Mouse (Mus musculus) lung, adult 18-20 months (tissue): ENCODE measurements around the gene Csdc2.

Experiments
- DNase-seq, 2 experiments: peaks; one replicate each; pipeline ENCODE4 v3.0.0; 2022; ENCODE audit warnings: mixed read lengths in 2 of 2

Csdc2 gene

DNA sequence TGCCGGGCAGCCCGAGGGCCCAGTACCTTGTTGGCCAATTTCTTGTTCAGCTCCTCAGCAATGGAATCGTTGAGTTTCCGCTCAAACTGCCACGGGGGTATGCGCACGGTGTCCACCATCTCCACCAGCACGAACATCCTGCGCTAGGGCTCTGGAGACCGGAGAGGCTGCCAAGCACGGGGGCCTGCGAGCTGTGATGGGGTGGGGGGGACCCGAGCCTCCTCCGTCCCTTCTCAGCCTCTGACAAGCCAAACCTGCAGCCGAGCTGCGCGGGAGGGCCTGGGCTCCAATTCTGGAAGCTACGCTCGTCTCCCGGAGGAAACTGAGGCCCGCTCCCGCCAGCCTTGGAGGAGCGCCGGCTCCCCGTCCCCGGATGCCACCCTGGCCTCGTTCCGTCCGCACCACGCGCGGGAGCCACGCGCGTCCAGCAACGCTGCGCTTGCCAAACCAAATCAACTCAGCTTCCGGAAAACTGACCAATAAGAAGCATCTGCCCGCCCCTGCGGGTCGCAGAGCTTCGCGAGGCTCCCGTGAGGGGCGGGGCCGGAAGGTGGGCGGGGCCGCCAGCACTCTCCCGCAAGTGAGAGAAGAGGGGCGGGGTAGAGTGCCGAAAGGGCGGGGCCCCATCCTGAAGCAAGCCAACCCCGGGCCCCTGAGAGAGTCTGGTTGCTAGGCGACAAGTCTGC is 10.7 kb upstream of the Csdc2 start, which contains the start of gene Polr3h:
Gene Polr3h, minus strand, starts transcription at position 481 of the 686 bp plus-strand sequence.
- DNase-seq, result peak; percentile 94 to 97

GRCm38 (mm10) chr15:81926446-81926822 is 10.1 kb upstream of the Csdc2 start:
- no peak for DNase-seq

GRCm38 (mm10) chr15:81927741-81928140 is 8.8 kb upstream of the Csdc2 start:
- DNase-seq, result no peak

DNA sequence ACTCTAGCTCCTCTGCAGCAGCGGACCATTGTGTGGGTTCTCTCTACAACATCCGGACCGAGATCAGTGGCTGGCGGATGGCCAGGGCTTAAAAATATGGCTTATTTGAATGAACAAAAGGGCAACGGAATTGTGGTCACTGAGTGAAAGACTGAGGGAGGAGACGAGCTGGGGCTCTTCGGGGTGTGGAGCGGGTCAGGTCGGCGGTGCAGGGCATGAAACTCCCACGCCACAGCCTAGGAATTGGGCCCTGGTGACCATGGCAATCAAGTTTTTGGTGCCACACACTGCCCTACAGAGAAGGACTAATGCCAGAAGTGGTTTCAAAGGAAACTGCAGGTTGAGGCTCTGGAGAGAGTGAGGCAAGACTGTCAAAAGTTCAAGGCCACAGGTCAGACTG is 8.3 kb upstream of the Csdc2 start:
- DNase-seq, result peak; percentile 33 to 36

- no peak for DNase-seq
Observed at GRCm38 (mm10) chr15:81932951-81933470, 3.5 kb upstream of the Csdc2 start.

DNA sequence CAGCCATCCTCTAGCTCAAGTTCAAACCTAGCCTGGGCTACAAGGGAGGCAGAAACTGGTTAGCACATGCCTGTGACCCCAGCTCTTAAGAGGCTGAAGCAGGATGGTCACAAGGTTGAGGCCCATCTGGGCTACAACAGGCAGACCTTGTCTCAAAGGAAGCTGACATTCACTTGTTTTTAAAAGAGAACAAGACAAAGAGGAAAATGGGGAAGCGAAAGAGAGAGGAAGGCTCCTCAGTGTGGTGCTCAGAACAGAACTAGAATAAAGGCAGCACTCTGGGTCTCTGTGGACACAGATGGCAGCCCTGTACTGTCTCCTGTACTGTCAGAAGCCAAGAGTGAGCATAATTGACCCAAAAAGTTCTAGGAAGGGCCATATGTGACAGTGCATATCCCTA is 2.6 kb upstream of the Csdc2 start:
- no peak for DNase-seq

DNA sequence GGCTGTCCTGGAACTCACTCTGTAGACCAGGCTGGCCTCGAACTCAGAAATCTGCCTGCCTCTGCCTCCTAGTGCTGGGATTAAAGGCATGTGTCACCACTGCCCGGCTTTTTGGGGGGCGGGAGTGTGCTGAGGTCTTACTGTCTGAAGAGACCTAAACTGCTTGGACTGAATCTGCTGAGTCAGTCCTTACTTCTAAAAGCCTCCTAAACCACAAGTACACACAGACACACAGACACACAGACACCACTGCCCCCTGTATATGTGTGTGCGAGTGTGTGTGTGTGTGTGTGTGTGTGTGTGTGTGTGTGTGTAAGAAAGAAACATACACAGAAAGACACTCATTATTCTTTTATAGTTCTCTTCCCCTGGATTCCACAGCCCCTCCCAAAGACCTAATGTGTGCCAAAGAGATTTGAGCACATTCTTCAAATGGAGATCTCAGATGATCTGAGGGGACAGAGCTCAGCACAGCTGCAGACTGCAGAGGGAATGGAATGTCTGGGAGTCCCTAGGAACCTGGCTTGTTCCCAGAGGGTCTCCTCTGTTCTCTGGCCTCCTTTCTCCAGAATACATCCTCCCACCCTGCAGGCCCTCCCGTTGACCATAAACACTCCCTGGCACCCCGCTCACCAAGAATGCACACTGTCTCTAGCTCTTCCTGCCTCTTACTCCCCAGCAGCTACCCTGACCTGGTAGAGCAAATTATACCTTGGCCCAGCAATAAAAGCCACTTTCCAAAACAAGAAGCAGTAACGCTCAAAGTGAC is 506 bp upstream of the Csdc2 start:
- DNase-seq, result no peak

DNA sequence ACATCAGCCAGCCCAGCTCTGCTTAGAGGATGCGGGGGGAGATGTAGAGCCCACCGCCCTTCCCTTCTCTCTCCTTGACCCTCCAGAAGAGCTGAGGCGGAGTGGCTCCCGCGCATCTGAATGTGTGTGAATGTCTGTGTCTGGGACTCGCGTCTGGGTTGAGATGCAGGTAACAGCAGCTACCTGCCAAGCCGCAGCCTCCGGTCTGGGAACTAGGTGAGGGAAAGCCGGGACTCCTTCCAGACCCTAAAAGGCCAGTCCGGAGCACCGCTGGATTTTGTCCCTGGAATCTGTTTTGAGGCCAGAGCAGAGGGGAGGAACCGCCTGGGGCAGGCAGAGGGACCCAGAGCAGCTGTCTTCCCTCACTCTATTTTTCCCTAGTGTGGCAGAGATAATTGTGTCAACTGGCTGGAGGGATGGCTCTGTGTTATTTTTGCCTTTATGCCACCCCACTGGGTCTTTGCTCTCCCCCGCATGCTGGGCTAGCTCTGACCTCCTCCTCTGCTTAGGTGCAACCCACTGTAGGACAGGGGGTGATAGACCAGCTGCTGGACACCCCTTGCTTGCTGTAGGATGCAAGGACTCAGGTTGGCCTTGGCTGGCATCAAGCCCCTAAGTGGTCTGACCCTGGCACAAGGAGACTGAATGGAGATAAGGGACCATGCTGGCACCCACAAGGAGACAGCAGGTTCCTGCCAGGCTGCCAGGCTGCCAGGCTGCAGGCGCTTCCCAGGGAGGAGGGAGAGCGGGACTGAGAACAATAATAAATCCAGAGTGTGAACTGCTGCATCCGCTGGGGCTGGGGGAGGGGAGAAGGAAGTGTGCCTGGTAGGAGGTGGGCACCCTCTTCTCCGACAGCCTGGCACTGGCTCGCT is 776 bp downstream of the Csdc2 start:
- DNase-seq, result no peak

- peak in 1 of 2 experiments; percentile 27 for DNase-seq
Observed at GRCm38 (mm10) chr15:81938246-81938645, 1.7 kb downstream of the Csdc2 start.

DNA sequence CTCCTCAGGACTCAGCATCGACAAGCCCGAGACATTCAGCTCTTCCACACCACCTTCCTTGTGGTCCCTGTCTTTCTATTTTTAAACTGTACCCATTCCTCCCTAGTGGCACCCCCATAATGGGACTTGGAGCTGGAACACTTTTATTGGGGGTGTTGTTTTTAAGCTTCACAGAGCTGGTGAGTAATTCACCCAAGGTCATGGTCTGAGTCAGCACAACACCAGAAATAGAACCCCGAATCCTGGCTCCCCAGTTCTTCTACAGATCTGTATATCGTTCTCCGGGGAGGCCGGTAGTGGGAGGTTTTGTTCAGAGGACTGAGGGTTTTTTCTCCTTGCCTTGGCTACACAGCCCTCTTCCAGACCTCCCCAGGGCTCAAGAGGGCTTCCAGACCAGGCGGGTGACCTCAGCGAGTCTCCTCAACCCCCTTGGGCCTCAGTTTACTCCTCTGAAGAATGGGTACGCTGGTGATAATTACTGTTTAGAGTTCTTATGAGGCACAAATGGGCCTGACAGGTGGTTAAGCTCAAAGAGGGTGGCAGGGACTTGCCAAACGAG is 2.7 kb downstream of the Csdc2 start:
- no peak for DNase-seq

- DNase-seq, result no peak
Observed at GRCm38 (mm10) chr15:81939774-81940173, 3.2 kb downstream of the Csdc2 start.

GRCm38 (mm10) chr15:81940219-81940618 is 3.7 kb downstream of the Csdc2 start:
- DNase-seq, result no peak

DNA sequence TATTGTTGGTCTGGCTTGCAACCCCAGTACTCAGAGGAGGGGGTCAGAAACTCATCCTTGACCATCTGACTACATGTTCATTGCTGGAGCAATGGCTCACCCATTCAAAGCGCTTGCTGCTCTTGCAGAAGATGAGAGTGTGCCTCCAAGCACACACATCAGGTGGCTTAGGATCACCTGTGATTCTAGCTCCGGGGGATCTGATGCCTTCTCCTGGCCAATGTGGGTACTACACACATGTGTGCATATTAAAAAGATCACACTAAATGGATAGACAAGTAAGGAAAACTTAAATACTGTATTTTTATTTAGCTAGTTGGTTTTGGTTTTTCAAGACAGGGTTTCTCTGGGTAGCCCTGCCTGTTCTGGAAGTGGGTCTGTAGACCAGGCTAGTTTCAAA is 4.5 kb downstream of the Csdc2 start:
- no peak for DNase-seq

DNA sequence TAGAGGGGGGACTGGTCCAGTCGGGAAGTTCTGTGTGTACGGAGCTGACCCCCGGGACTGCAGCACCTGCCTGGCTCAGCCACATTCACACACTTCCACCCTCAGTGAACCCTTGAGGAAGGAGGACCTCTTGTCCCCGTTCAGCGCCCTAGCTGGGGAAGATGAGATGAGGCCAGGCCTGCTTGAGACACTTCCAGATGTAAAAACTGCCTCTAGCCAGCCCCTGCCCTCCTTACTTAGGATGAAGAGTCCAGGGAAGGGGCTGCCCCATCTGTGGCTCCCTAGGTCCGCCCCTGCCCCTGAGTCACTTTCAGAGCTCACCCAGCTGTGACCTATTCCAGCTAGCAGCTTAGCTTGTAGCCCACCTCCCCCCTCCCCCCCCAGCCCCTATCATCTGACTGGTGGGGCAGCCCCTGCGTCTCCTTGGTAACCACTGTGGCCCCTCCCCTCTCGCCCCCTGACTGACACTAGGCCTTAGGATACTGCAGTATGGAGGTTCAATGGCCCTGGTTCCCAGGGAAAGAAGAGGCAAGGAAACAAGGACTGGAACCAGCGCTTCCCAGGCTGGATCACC is 6.7 kb downstream of the Csdc2 start:
- no peak for DNase-seq

- no peak for DNase-seq
Observed at GRCm38 (mm10) chr15:81949076-81949475, 12.5 kb downstream of the Csdc2 start.

DNA sequence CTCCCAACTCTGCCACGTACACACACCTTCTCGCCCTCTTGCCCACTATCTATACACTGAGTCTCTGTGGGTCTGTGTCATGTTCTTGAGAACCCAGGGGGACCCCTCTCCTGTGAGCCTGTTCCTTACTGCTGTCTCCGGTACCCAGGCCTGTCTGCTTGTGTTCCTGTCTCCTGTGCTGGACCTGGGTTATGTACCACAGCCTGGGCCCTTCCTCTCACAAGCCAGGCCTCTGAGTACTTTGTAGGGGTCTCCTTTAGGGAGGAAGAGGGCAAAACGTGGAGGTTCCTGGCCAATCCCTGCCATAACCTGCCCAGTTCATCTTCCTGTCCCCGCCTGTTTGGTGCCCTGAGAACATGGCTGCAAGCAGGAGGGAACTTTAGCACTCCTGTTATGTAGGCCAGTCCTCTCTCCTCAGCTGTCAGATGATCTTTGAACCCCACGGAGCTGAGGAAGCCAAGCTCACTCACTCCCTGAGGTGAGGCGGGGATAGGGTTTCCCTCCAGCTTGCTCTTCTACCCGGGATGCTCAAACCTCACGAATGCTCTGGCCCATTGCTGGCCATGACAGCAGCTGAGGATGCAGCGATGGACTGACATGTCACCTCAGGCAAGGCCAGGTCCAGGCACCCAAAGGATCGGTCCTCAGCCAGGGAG is 13.0 kb downstream of the Csdc2 start:
- no peak for DNase-seq

GRCm38 (mm10) chr15:81950716-81951115 is 14.2 kb downstream of the Csdc2 start:
- no peak for DNase-seq

DNA sequence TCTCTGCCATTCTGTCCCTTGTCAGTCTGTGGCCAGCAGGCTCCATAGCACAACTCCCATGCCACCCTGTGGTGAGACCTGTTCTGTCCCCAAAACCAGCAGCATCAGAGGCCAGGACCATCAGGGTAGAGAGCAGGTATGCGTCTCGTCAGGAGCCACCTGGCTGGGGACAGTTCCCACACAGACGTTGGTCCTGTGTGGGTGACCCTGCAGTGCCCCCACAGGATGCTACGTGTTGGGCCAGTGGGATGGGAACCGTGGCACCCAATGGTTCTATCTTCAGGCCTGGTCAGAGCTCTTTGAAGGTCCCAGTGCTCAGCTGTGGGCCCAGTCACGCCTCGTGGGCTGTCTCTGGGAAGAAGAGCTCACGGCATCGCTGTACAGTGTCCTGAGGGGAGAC is 14.6 kb downstream of the Csdc2 start:
- no peak for DNase-seq

- DNase-seq, result no peak
Observed at GRCm38 (mm10) chr15:81952310-81952709, 15.8 kb downstream of the Csdc2 start.

- DNase-seq, result peak; percentile 42 to 69
Observed at GRCm38 (mm10) chr15:81954151-81954583, 17.6 kb downstream of the Csdc2 start.

- DNase-seq, result no peak
Observed at GRCm38 (mm10) chr15:81954716-81955115, 18.2 kb downstream of the Csdc2 start.

GRCm38 (mm10) chr15:81955414-81955813 is 18.9 kb downstream of the Csdc2 start:
- DNase-seq, result no peak
